Mouse (Mus musculus): ENCODE data around the gene Nono. TPM values are rescaled to one million over a fixed set of nuclear protein-coding genes. Genes with fewer than 3 reads are reported as not detected.

Gene Nono
- 292 TPM for polyA plus RNA-seq (2017; shearing (Covaris generic))

DNA sequence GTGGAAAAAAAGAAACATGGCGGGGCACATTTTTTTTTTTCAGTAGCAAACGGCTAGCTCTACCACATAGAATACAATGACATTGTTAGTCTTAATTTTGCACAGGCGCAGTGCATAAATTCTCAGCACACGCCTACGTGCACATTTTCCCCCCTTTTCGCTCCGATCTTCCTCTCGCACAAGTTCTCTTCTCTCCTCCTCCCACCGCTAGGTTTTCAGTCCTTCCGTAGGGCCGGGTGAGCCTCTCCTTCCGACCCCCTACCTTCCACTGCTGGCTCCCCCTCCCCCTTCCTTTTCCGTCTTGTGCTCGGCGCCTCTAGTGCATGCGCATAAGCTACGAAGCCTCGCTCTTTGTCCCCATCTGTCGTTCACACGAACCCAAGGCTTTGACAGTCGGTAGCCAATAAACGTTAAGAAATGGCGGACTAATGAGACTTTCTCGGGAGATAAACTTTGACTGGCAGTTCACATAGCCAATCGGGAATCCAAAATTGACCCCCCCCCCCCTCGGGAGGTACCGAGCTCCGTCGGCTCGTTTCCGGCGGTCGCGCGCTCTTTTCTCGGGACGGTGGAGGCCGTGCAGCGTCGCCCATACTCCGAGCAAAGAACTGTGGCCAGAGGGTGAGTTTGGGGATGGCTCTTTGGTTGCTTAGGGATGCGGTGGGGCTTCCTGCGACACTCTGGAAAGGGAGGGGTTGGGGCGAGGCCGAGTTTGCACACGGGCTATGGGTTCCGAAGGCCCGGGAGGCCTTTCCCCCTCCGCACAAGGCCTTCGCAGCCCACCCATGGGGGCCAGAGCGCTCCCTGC, at the start of gene Nono:
Gene Nono (plus strand): TSS at position 177 of the 808 bp plus-strand sequence.

DNA sequence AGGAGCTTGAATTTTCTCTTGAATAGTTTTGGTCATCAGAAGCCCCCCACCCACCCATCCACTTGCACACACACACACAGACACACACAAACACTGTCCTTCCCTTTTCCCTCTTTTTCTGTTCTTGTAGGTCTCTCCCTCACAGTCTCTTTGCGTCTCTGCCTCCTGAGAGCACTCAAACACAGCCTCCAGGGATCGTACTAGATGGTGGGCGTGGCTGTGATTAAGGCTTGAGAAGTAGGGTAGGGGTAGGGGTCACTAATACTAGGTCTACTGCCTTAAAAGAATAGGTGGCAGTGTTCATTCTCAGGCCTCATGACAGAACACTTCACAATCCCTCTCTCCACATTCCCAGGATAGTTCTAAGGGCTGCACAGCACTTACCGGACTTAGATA, 8.4 kb upstream of the Nono start, which contains the start of gene Zmym3:
Gene Zmym3 (minus strand): TSS at position 150 of the 396 bp plus-strand sequence.

DNA sequence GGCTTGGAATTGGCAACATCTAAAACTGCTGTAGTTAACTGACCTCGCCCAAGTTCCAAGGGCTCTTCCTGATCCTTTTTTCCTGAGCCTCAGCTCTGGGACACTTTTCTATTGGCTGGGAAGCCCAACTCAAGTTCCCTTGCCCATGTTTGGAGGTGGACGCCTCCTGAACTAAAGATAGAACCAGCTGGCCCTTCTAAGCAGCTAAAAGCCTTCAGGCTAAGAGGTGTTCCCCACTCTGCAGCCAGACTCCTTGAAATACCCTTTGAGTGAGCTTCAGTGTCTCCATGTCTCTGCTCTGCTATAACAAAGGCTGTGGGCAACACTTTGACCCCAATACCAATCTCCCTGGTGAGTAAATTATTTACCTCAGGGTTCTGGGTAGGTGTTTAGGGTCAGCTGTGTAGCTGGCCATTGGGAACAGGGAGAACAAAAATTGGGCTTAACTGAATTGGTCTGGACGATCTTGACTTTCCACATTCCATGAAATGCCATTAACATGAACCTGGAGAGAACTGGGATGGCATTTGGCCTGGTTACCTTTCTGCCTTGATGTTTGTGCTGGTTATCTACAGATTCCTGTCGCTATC, 19.9 kb downstream of the Nono start, which contains the start of gene Itgb1bp2:
Gene Itgb1bp2 (plus strand): TSS at position 203 of the 590 bp plus-strand sequence.

Other genes starting within 250 kb of the Nono start
- gene Snx12, start 206.8 kb upstream of the Nono start, polyA plus RNA-seq (2017; shearing (Covaris generic)): 54.8 TPM
- 2.4 TPM for gene Foxo4, start 174.8 kb upstream of the Nono start, polyA plus RNA-seq (2017; shearing (Covaris generic))
- gene Gm614, start 165.3 kb upstream of the Nono start, polyA plus RNA-seq (2017; shearing (Covaris generic)): 5.1 TPM
- gene Il2rg, start 161.1 kb upstream of the Nono start, polyA plus RNA-seq (2017; shearing (Covaris generic)): 1,467 TPM
- 0.55 TPM for gene Gm20489, start 160.3 kb upstream of the Nono start, polyA plus RNA-seq (2017; shearing (Covaris generic))
- 78.0 TPM for gene Med12, start 155.3 kb upstream of the Nono start, polyA plus RNA-seq (2017; shearing (Covaris generic))
- 0.10 TPM for gene Nlgn3, start 130.2 kb upstream of the Nono start, polyA plus RNA-seq (2017; shearing (Covaris generic))
- gene Gjb1, start 52.9 kb upstream of the Nono start, polyA plus RNA-seq (2017; shearing (Covaris generic)): not detected
- gene Zmym3, start 8.5 kb upstream of the Nono start, polyA plus RNA-seq (2017; shearing (Covaris generic)): 18.4 TPM
- 0.72 TPM for gene Itgb1bp2, start 19.8 kb downstream of the Nono start, polyA plus RNA-seq (2017; shearing (Covaris generic))
- gene Taf1, start 103.4 kb downstream of the Nono start, polyA plus RNA-seq (2017; shearing (Covaris generic)): 22.2 TPM
- 261 TPM for gene Ogt, start 210.7 kb downstream of the Nono start, polyA plus RNA-seq (2017; shearing (Covaris generic))